Mouse (Mus musculus) hindlimb bud, embryonic 11.5 days (tissue): ENCODE measurements at regions not wholly inside any gene's neighbourhood (a gene's known extent, or its start where the extent isn't known, plus 50 kb on each side); places are given as distances from the start of the nearest gene placed in this dataset.

Experiments used
- DNase-seq: peaks from one replicate; pipeline ENCODE4 v3.0.0-alpha.2; 2012; ENCODE audit warnings: low read depth, low spot score; ENCODE audit errors: extremely low spot score

DNA sequence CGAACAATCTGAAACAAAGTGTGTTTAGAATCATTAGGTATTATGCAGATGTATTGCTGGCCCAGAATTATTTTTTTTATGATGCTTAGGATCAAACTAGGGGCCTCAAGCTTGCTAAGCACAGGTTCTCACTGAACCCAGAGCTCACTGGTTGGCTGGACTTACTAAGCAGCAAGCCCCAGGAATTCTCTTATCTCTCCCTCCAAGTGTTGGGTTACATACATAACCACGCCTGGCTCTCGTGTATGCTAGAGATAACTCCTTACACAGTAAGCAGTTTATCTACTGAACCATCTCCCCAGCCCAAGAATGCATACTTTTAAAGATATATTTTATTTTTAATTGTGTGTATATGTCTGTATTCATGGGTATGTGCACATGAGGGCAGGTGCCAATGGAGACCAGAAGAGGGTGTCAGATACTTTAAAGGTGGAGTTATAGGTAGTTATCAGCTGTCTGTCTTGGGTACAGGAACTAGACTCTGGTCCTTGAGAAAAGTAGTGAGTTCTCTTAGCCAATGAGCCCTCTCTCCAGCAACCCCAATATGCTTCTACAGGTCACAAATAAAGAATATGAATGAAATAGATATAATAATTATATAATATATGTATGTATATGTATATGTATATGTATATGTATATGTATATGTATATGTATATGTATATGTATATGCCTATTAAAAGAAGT lies 86.0 kb upstream of the Xpo1 start:
- DNase-seq: no peak

DNA sequence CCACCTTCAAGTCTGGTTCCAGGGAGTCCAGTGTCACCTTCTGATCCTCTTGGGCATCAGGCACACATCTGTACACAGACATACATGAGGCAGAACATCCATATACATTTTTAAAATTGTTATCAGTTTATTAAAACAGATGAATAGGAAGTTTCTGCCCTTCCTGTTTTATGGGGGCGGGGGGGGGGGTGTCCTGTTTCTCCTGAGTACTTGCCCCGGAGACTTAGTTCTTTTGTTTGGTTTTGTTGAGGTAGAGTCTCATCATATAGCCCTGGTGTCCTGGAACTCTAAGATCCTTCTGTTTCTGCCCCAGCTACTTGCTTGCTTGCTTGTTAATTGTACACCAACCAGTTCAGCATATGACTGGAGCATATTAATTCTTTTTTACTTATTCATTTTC lies 85.0 kb upstream of the Xpo1 start:
- DNase-seq: no peak

DNA sequence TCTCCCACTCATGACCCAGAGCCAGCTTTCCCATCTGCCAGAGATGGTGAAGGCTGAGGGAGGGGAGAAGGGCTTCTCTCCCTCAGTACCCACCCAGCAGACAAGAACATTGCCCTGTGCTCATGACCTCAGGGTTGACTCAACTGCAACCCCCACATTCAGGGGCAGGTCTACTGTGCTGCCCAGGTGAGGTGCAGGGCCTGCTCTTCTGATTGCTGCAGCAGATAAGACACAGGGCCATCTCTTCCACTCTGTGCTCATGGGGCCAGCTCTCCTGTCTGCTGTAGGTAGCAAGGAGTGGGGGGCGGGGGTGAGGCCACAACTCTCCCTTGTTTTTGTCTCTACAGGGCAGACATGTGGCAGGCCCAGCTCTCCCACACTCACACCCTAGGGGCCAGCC lies 84.1 kb upstream of the Xpo1 start:
- no peak for DNase-seq

DNA sequence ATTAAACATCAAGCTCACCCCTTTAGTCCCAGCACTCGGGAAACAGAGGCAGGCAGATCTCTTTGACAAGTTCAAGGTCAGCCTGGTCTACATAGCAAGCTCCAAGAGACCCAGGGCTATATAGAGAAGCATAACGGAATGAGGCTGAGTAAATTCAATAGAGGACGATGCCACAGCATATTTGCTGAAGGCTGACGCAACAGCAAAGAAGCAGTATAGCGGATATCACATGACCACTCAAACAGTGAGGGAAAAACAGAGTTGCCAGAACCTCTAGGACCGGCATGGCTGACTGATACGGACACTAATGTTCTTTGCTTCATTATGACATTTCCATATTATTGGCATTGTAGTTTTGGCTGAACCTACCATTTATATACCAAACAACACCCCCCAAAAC lies 74.2 kb upstream of the Xpo1 start:
- DNase-seq: no peak

DNA sequence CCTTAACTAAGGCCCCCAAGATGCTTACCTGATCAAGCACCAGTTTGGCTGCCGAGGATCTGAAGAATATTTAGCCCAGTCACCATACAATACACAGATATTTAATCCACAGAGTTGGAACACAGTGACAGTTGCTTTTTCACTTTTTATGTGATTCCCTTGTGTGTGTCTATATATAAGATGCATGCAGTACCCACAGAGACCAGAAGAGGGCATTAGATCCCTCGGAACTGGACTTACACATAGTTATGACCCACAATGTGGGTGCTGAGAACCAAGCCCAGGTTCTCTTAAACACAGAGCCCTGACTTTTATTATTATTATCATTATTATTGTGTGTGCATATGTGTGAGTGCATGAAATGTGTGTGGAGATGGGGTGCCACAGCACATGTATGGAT lies 70.6 kb upstream of the Xpo1 start:
- DNase-seq: no peak

DNA sequence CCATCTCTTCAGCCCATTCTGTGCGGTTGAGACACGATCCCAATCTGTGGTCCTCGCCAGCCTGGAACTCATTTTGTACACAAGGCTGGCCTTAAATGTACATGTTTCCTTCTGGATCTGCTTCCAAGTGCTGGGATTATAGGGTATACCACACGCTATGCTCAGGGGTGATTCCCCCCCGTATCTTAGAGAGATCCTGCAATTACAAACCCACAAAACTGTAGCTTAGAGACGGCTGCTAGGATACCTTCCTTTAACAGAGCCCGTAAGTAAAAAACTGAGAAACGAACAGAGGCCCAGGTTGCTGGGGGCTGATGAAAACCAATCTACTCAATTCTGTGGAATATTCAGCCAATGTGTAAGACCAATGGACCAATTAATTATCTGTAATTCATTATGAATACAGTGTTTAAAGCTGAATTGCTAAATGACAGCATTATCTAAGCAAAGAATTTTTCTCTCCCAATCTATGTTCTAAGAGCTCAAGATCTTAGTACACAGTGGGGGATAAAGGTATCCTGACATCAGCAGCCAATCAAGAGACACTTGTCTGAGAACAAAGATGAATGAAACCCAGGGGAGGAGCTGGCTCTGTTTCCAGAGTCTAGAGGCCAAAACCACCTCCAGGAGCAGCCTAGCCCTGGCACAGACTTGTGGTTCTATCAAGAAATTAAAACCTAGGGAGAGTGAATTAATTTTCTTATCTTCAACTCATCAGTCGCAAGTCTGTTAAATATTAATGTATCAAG lies 54.0 kb upstream of the Xpo1 start:
- no peak for DNase-seq

DNA sequence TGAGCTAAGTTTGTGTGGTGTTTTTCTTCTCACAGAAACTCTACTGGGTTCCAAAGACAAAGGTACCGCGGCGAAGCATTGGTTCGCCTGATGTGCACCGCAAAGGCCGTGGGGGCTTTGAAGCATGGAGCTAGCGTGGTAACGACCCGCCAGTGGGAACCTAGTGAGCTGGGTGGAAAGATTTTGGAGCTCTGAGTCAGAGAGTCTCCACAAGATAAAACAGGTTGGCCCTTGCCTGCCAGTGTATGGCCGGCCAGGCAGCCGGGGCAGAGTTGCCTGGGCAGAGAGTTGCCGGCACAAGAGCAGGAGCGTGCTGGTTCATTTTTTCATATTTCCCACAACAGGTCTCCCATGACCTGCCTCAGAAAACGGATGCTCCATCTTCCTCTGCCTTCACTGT lies 52.3 kb upstream of the Xpo1 start:
- no peak for DNase-seq

DNA sequence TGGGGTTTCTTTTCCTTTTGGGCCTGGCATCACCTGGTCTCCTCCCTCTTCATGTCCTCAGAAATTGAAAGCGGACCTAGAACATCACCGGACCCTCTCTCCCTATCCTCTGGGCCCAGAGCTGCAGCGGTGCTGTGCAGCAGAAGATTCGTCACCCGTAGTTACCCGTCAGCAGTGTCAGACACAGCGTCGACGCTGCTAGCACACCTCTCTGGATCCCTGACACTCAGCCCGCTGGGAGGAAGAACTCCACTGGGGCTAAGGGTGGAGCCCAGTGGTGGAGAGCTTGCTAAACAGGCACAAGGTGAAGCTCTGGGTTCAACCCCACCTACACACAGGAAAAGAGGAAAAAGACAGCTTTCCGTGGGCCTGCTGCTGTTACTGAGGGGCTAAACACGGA lies 51.8 kb upstream of the Xpo1 start:
- DNase-seq: no peak
